Mouse (Mus musculus): Measurements from ENCODE around the gene Tifa.

- TF ChIP-seq CTCF (IDR thresholded peaks at IDR 0.05; ENCODE audit: low read depth) (no peak), EP300 (IDR thresholded peaks at IDR 0.05; ENCODE audit: low read depth) (no peak)
Measured at GRCm38 (mm10) chr3:127834040-127834439, 44.4 kb downstream of the Tifa start.

All from liver, postnatal 0 days (tissue).